Mouse (Mus musculus) liver, embryonic 13.5 days (tissue): ENCODE data around the gene Map3k15. TPM values are rescaled to one million over a fixed set of nuclear protein-coding genes. Genes with fewer than 3 reads are reported as not detected.
A peak's percentile ranks its signal among the peaks of the same experiment; 100 is the strongest.

ENCODE experiments used
- ATAC-seq: fragments of 200-750 bp; cut with Nextera tagmentation; 2 replicates; pipeline ENCODE4 v1.8.0; 2017; ENCODE audit warnings: low read depth, mild to moderate bottlenecking, moderate number of reproducible peaks, moderate library complexity
- DNase-seq: peaks from one replicate; pipeline ENCODE4 v3.0.0; 2022
- H3K27ac ChIP-seq: fragments of 300-500 bp; sonication (generic); 2 replicates; pipeline ENCODE4 v1.5.1; 2015; ENCODE audit warnings: moderate library complexity, mild to moderate bottlenecking, inconsistent platforms
- H3K27me3 ChIP-seq: fragments of 300-500 bp; sonication (generic); 2 replicates; pipeline ENCODE4 v1.6.1; 2015; ENCODE audit warnings: mild to moderate bottlenecking, inconsistent platforms
- H3K36me3 ChIP-seq: fragments of 300-500 bp; sonication (generic); 2 replicates; pipeline ENCODE4 v1.6.1; 2015; ENCODE audit warnings: mild to moderate bottlenecking, inconsistent platforms
- H3K4me1 ChIP-seq: fragments of 300-500 bp; sonication (generic); replicated peaks from 2 replicates; pipeline ENCODE4 v1.6.1; 2015; ENCODE audit warnings: inconsistent platforms
- H3K4me2 ChIP-seq: fragments of 300-500 bp; sonication (generic); 2 replicates; pipeline ENCODE4 v1.6.1; 2015; ENCODE audit warnings: inconsistent platforms, mild to moderate bottlenecking, moderate library complexity
- H3K4me3 ChIP-seq: fragments of 300-500 bp; sonication (generic); replicated peaks from 2 replicates; pipeline ENCODE4 v1.5.1; 2015; ENCODE audit warnings: mild to moderate bottlenecking, inconsistent platforms
- H3K9ac ChIP-seq: fragments of 300-500 bp; sonication (generic); 2 replicates; pipeline ENCODE4 v1.6.1; 2015; ENCODE audit warnings: mild to moderate bottlenecking, inconsistent platforms
- H3K9me3 ChIP-seq: fragments of 300-500 bp; sonication (generic); replicated peaks from 2 replicates; pipeline ENCODE4 v1.6.1; 2016; ENCODE audit warnings: inconsistent platforms
- WGBS: fragments of 180-500 bp; shearing (Covaris S2); methylation state at CpG from one replicate; pipeline ENCODE4 v1.1.7; 2015; ENCODE audit not compliant: insufficient replicate concordance; 5-methylcytosine and 5-hydroxymethylcytosine counted together
- polyA plus RNA-seq: library from polyadenylated mRNA; unstranded; fragments of >200 nt; fragmentation: Nextera tagmentation; extraction: Ambion mirVana; gene quantifications from 2 replicates; pipeline ENCODE4 v1.2.1, GENCODE M21; 2015

Map3k15 gene
- polyA plus RNA-seq, result 0.10 and 0.13 TPM in 2 replicates

GRCm38 (mm10) chrX:159988002-159988960, at the start of gene Map3k15:
Gene Map3k15, plus strand, starts transcription at chrX:159988433.
- ATAC-seq, result peak; percentile 83
- no peaks in the 10 kb centered on the region for H3K36me3 ChIP-seq
- no peaks in the 10 kb centered on the region for H3K4me1 ChIP-seq
- peak within 1 kb of the TSS; percentile 45; the same call in 1 of the 2 replicates for H3K9ac ChIP-seq
- H3K4me2 ChIP-seq, result peak within 1 kb of the TSS; percentile 69
- no peaks in the 10 kb centered on the region for H3K9me3 ChIP-seq
- peak; percentile 42 for DNase-seq
- no peak within 1 kb of the TSS for H3K27ac ChIP-seq
- peak within 1 kb of the TSS; percentile 49 for H3K4me3 ChIP-seq
- 21% methylated on average over 63 of the region's 108 CpGs for WGBS
- H3K27me3 ChIP-seq, result peaks cover 25% of the 10 kb centered on the region

GRCm38 (mm10) chrX:159942569-159942968, 45.7 kb upstream of the Map3k15 start:
- no peaks in the 10 kb centered on the region for H3K27me3 ChIP-seq
- no peaks in the 10 kb centered on the region for H3K36me3 ChIP-seq
- no peak overlapping the region for H3K9ac ChIP-seq
- H3K4me2 ChIP-seq, result no peak overlapping the region
- WGBS, result 69% methylated on average over 2 of the region's 2 CpGs
- no peak for DNase-seq
- H3K9me3 ChIP-seq, result no peaks in the 10 kb centered on the region
- H3K27ac ChIP-seq, result no peak overlapping the region
- no peaks in the 10 kb centered on the region for H3K4me1 ChIP-seq
- H3K4me3 ChIP-seq, result no peak overlapping the region
- ATAC-seq, result no peak

- DNase-seq, result no peak
- 76% methylated on average over 1 of the region's 1 CpGs for WGBS
- H3K36me3 ChIP-seq, result no peaks in the 10 kb centered on the region
- H3K27me3 ChIP-seq, result no peaks in the 10 kb centered on the region
- no peak for ATAC-seq
- no peaks in the 10 kb centered on the region for H3K4me1 ChIP-seq
- H3K4me3 ChIP-seq, result no peak overlapping the region
- H3K9me3 ChIP-seq, result no peaks in the 10 kb centered on the region
- H3K27ac ChIP-seq, result no peak overlapping the region
- H3K4me2 ChIP-seq, result no peak overlapping the region
- no peak overlapping the region for H3K9ac ChIP-seq
Measured at GRCm38 (mm10) chrX:159943586-159943985, 44.6 kb upstream of the Map3k15 start.

GRCm38 (mm10) chrX:159953546-159954429, 34.4 kb upstream of the Map3k15 start:
- WGBS, result 72% methylated on average over 7 of the region's 7 CpGs
- H3K9ac ChIP-seq, result no peak overlapping the region
- H3K27me3 ChIP-seq, result no peaks in the 10 kb centered on the region; the same call in 1 of the 2 replicates
- no peak overlapping the region for H3K4me3 ChIP-seq
- DNase-seq, result no peak
- ATAC-seq, result no peak
- no peaks in the 10 kb centered on the region for H3K9me3 ChIP-seq
- H3K4me2 ChIP-seq, result no peak overlapping the region
- H3K36me3 ChIP-seq, result no peaks in the 10 kb centered on the region
- H3K4me1 ChIP-seq, result no peaks in the 10 kb centered on the region
- no peak overlapping the region for H3K27ac ChIP-seq

GRCm38 (mm10) chrX:159954430-159954779, 33.8 kb upstream of the Map3k15 start:
- DNase-seq (no peak), ATAC-seq (no peak)
- no peak overlapping the region for H3K27ac ChIP-seq
- H3K36me3 ChIP-seq, result no peaks in the 10 kb centered on the region
- no peaks in the 10 kb centered on the region for H3K9me3 ChIP-seq
- no peak overlapping the region for H3K4me2 ChIP-seq
- H3K9ac ChIP-seq, result no peak overlapping the region
- no peaks in the 10 kb centered on the region; the same call in 1 of the 2 replicates for H3K27me3 ChIP-seq
- WGBS, result 52% methylated on average over 4 of the region's 4 CpGs
- no peaks in the 10 kb centered on the region for H3K4me1 ChIP-seq
- H3K4me3 ChIP-seq, result no peak overlapping the region

- ATAC-seq (no peak), DNase-seq (no peak)
- 69% methylated on average over 6 of the region's 6 CpGs for WGBS
- no peaks in the 10 kb centered on the region for H3K9me3 ChIP-seq
- no peak overlapping the region for H3K4me3 ChIP-seq
- no peaks in the 10 kb centered on the region for H3K36me3 ChIP-seq
- H3K4me2 ChIP-seq, result no peak overlapping the region
- no peaks in the 10 kb centered on the region for H3K4me1 ChIP-seq
- H3K27ac ChIP-seq, result no peak overlapping the region
- H3K27me3 ChIP-seq, result no peaks in the 10 kb centered on the region; the same call in 1 of the 2 replicates
- no peak overlapping the region for H3K9ac ChIP-seq
Measured at GRCm38 (mm10) chrX:159955433-159955832, 32.8 kb upstream of the Map3k15 start.

- 54% methylated on average over 2 of the region's 2 CpGs for WGBS
- no peak overlapping the region for H3K4me2 ChIP-seq
- no peak overlapping the region for H3K27ac ChIP-seq
- no peaks in the 10 kb centered on the region; the same call in 1 of the 2 replicates for H3K27me3 ChIP-seq
- no peak for ATAC-seq
- no peak overlapping the region for H3K9ac ChIP-seq
- H3K9me3 ChIP-seq, result no peaks in the 10 kb centered on the region
- no peaks in the 10 kb centered on the region for H3K36me3 ChIP-seq
- no peak overlapping the region for H3K4me3 ChIP-seq
- no peaks in the 10 kb centered on the region for H3K4me1 ChIP-seq
- DNase-seq, result no peak
Measured at GRCm38 (mm10) chrX:159961385-159961784, 26.8 kb upstream of the Map3k15 start.

- ATAC-seq, result no peak
- H3K36me3 ChIP-seq, result no peaks in the 10 kb centered on the region
- no peaks in the 10 kb centered on the region for H3K9me3 ChIP-seq
- H3K9ac ChIP-seq, result no peak overlapping the region
- no peak overlapping the region for H3K4me2 ChIP-seq
- H3K27ac ChIP-seq, result no peak overlapping the region
- WGBS, result 32% methylated on average over 4 of the region's 4 CpGs
- no peaks in the 10 kb centered on the region for H3K4me1 ChIP-seq
- H3K4me3 ChIP-seq, result no peak overlapping the region
- DNase-seq, result peak; percentile 3
- H3K27me3 ChIP-seq, result no peaks in the 10 kb centered on the region
Measured at GRCm38 (mm10) chrX:159963273-159963672, 25.0 kb upstream of the Map3k15 start.

- no peaks in the 10 kb centered on the region for H3K36me3 ChIP-seq
- no peak for ATAC-seq
- 75% methylated on average over 9 of the region's 9 CpGs for WGBS
- DNase-seq, result no peak
- no peaks in the 10 kb centered on the region for H3K27me3 ChIP-seq
- H3K9ac ChIP-seq, result no peak overlapping the region
- no peaks in the 10 kb centered on the region for H3K9me3 ChIP-seq
- H3K4me2 ChIP-seq, result no peak overlapping the region
- no peak overlapping the region for H3K27ac ChIP-seq
- H3K4me1 ChIP-seq, result no peaks in the 10 kb centered on the region
- no peak overlapping the region for H3K4me3 ChIP-seq
Measured at GRCm38 (mm10) chrX:159963925-159964324, 24.3 kb upstream of the Map3k15 start.

- Histone ChIP-seq H3K36me3 (no peaks in the 10 kb centered on the region), H3K27ac (no peak overlapping the region), H3K4me1 (no peaks in the 10 kb centered on the region), H3K4me2 (no peak overlapping the region), H3K27me3 (no peaks in the 10 kb centered on the region), H3K9me3 (no peaks in the 10 kb centered on the region), H3K9ac (no peak overlapping the region), H3K4me3 (no peak overlapping the region)
- WGBS, result 65% methylated on average over 2 of the region's 2 CpGs
- ATAC-seq (no peak), DNase-seq (no peak)
Measured at GRCm38 (mm10) chrX:159969025-159969424, 19.2 kb upstream of the Map3k15 start.

- DNase-seq, result no peak
- Histone ChIP-seq H3K9me3 (no peaks in the 10 kb centered on the region), H3K9ac (no peak overlapping the region), H3K27me3 (no peaks in the 10 kb centered on the region), H3K4me3 (no peak overlapping the region), H3K36me3 (no peaks in the 10 kb centered on the region), H3K4me2 (no peak overlapping the region), H3K27ac (no peak overlapping the region), H3K4me1 (no peaks in the 10 kb centered on the region)
- ATAC-seq, result no peak
- 58% methylated on average over 3 of the region's 3 CpGs for WGBS
Measured at GRCm38 (mm10) chrX:159971091-159971779, 17.0 kb upstream of the Map3k15 start.
